Mouse (Mus musculus) urinary bladder, adult 2 months (tissue): ENCODE results near the gene Them5. TPM values are rescaled to one million over a fixed set of nuclear protein-coding genes. Genes with fewer than 3 reads are reported as not detected.
A peak's percentile ranks its signal among the peaks of the same experiment; 100 is the strongest.

ENCODE experiments used
- DNase-seq: peaks from one replicate; pipeline ENCODE4 v3.0.0; 2022; ENCODE audit warnings: low spot score
- polyA plus RNA-seq: library from polyadenylated mRNA; depleted of rRNA; stranded (reverse); fragments of >200 nt; gene quantifications from 2 replicates; pipeline ENCODE4 v1.2.3, GENCODE M21; 2012

Them5 gene
- polyA plus RNA-seq, 1 experiment, result not detected

DNA sequence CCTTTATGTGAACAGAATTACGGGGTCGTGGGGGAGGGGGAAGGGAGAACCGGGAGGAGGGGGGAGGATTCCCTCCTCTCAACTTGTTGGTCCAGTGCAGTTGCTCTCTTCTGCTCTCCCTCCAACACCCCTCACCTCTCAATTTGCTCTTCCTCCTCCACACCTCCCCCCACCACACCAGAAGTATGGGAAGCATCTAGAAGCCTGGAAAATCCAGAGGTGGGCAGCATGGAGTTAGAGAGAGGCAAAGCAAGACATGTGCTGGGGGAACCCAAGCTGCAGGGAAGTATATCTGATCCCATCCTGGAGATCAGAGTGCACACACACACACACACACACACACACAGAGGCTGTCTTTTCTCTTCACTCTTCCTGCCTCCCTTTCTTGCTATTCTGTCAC, 30.1 kb downstream of the Them5 start:
- no peak for DNase-seq

DNA sequence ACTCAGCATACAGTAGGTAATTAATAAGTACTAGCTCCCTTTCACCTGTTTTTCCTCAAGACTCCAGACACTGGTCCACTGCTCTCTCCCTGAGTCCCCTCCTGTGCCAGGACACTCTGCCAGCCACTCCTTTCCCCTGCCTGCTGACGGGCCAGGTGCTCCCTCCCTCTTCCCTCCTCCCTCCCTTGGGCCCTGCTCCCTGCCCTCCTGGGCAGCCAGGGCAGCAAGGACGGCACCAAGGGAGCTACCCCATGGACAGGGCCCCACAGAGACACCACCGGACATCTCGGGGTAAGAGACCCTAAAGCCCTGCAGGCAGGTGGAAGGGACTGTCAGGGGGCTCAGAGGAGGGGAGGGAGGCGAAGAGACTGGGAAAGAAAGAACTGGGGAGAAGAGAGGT, 30.7 kb downstream of the Them5 start, which contains the start of gene Rorc:
TSS of gene Rorc (plus strand) at position 154 of the 400 bp plus-strand sequence.
- peak; percentile 41 for DNase-seq

DNA sequence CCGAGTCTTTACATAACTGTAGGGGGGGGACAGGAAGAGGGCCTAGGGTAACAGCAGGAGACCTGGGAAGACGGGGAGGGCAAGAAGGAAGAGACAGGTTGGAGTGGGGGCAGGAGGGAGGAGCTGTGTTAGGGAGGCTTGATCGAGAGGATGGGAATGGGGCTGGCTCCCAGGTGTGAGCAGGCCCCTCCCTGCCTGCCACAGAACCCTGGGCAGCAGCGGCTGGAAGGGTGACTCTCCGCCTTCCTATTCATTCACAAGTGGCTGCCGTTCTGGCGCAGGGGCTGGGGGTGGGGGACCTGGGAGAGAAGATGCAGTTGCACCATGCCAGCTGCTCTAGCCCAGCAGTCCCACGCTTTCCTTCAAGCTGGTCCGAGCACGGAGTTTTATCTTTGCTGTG, 31.2 kb downstream of the Them5 start:
- DNase-seq, result no peak

DNA sequence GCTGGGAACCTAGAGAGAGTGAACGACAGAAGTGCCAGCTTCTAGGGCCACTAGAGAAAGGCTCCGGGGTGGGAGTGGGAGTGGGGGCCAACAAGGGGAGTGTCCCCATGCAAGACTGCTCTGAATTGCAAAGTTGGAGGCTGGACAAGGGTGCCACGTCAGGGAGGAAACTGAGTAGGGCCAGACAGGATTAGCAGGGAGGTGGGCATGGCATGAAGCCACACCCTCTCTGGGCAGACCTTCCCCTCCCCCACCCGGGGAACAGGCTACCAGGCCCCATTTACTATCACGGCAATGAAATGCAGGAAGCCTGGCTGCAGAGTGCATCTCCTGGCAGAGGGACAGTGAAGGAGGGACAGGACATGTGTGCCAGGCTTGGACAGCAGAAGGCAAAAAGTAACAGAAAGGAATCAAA, 31.7 kb downstream of the Them5 start:
- no peak for DNase-seq

DNA sequence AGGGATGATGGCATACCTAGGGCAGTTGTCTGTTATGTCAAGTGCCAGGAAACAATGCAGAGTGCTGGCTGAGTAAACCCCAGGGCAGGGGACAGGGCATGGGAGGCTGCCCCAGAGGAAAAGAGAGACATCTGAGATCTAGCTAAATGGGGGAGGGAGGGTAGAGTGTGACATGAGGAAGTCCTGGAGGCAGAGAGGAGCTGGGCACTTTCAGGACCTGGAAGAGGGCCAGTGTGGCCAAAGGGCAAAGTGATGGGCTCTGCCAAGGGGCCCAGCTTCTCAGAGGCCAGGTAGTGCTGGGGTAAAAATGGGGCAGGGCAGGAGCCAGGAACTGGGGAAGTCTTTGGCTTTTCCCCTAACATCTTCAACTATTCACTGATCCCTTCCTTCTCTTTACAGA, 32.7 kb downstream of the Them5 start:
- no peak for DNase-seq

DNA sequence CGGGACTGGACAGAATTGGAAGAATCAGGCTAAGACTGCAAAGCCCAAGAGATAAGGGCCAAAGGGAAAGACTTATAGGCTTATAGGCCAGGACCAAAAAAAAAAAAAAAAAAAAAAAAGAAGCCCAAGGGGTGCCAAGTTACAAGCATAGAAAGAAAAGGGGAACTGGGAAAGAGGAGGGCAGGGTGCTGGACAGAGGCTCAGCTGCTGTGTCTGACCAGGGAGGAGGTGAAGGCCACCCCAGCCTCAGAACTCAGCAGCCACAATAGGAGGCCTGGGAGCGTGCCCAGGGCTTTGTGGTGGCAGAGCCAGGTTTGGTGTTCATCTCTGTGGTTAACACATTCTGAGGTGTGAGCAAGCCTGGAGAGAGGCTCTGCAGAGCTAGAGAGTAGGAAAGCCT, 33.2 kb downstream of the Them5 start:
- no peak for DNase-seq

DNA sequence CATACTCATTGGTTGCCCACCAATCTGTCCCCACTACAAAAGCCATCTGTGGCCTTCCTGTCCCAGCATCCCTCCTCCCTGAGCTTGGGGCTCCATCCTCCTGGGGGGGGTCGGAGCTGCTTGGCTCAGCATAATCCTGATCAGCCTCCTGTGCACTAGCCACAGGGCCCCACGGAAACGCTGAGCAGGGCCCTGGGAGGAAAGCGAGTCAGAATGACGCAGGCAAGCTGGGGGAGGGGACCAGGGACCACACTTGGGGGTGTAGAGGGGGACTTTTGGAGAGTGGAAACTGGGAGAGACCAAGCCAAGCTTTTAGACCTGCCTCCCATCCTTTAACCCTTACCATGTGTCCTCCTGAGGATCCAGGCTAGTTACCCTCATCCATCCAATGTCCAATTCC, 34.0 kb downstream of the Them5 start:
- no peak for DNase-seq

DNA sequence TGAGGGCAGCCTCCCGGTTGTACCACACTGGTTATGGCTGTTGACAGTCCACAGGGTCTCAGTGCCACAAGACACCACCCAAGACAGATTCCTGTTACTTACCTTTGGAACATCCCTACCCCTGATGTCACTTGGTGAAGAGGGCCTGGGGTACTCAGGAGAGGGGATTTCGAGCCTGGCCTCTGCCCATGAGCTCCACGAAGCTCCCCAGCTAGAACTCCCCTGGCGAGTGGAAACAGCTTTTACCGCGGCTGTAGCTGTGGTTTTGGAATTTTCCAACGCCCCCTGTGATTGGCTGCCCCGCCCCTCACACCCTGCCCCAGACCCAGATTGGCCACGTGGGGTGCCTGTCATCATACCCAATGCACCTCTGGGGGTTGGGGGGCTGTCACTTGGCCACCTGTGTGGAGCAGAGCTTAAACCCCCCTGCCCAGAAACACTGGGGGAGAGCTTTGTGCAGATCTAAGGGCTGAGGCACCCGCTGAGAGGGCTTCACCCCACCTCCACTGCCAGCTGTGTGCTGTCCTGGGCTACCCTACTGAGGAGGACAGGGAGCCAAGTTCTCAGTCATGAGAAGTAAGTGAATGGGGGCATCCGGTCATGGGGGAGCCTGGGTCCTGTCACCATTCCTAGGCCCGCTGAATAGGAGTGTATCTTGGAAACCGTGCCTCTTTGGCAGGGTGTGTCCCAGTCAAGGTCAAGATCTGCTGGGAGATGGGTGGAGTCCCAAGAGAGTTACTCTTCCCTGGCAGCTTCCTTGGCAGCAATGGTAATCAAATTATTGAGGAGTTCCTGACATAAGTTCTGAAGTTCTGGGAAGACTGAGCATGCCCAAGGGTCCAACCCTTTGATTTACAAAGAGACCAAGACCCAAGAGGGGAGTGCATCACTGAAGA, 35.4 kb downstream of the Them5 start:
- no peak for DNase-seq

DNA sequence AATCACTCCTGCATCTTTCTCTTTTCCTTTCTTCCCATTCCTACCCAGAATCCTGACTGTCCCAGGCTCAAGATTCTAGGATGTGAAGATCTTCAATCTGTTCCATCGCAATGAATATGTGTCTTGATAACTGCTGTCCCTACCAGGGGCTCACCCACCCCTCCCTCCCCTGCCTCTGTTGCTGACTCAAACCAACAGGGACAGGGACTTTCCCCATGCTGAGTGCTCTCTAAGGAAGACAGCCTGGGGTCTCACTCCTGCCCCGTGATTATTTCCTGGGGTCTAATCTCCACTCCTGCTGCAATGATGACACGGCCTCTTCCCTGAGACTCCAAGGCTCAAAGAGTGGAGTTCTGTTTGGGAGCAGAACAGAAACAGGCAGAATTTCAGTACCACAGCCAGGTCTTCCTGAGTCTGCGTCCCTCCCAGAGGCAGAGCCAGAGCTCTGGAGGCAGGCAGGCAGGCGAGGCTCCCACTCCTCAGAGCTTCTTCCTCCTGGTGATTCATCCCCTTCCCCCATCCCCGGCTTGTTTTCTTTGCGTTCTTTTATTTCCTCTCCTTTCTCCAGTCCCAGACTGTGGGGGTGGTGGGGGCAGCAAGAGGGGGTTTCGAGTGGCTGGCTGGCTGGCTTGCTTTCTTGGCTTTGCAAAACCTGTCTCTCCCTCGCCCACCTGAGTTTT, 38.1 kb downstream of the Them5 start:
- DNase-seq, result no peak

DNA sequence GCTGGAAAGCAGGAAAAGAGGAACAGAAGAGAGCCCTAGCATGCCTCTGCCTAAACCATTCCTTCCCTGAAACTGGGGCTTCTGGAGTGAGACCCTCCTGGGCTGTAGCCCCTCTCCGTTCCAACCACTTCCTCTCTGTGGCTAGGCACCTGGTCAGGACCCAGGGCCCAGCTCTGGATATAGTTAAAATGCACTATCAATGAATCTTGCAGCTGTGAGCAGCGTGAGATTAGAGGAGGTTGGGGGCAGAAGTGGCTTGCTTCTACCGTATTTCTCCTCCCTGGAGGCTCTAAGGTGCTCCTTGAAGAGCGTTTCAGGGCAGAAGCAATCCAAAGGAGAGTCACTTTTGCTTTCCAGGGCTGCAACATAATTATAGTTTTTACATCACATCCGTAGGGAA, 40.4 kb downstream of the Them5 start:
- no peak for DNase-seq

DNA sequence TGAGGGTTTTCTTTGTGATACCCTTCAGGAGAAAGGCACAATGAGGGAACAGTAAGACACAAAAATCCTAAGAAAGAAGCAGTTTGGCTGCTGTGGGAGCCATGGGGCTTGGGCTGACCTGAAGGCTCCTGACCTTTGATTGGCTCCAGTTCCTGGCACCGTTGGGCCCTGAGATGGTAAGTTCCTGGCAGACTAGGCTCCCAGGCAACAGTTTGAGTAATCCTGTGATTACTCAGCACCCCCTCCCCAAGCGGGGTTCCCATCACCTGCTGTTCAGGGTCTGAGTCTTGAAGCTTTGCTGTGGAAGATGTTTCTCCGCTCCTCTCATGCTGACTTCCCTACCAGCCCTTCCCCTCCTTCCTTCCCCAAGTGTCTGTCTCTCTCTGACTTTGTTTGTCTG, 41.6 kb downstream of the Them5 start:
- DNase-seq, result no peak

DNA sequence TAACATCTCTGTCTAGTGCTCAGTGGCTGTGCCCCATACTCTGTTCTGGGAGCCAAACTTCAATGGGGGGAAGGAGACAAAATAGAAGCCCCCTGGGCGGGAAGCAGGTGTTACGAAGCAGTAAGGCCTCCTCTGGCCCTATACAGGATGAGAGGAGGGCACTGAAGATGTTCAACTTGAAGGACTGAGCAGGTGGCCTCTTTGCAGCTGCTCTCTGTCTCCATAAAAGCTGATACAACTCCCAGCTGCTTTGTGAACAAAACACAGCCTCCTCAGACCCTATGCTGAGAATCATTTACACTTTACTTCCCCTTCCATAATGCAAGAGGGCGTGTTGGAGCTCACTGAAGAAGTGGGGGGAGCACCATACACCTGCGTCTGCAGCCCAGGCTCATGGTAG, 44.8 kb downstream of the Them5 start:
- DNase-seq, result no peak

DNA sequence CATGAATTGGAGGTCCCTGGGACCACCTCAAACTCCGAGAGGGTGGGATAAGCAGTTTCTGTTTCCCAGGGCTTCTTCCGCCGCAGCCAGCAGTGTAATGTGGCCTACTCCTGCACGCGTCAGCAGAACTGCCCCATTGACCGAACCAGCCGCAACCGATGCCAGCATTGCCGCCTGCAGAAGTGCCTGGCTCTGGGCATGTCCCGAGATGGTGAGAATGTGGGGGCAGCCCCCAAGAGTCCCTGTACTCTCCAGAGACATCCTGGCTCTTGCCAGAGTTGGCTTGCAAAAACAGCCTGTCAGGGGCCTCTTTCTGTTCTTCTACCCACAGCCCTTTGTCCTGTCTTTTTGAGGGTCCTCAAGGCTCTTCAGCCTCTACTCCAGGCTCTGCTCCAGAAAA, 45.5 kb downstream of the Them5 start:
- no peak for DNase-seq

DNA sequence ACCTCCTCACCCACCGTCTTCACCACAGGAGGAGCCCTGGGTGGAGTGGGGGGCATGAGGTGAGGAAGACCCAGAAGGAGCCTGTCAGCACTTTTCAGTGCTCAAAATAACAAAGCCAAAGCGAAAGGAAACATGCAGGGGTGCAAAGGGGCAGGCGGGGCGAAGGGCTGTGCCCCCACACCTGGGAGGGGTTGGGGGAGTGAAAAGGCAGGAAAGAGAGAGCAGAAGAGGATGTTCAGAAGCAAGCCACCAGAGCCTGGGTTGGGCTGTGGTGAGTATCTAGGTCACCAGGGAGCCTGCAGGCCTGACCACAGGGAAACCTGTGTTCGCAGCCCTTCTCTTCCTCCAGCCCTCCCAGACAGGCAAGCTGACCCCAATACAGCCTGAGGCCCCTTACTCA, 46.1 kb downstream of the Them5 start:
- no peak for DNase-seq

DNA sequence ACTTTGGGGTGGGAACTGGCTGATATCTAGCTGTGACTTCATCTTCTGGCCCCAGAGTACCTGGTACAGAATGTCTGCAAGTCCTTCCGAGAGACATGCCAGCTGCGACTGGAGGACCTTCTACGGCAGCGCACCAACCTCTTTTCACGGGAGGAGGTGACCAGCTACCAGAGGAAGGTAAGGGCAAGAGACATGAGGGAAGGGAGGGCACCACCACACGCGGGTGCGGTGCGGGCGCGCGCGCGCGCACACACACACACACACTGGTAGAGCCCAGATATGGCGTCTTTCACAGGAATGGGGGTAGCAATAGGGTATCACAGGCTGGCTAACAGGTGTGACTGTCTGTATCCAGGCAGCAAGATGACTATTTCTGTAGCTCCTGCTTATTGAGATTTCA, 47.5 kb downstream of the Them5 start:
- DNase-seq, result no peak

DNA sequence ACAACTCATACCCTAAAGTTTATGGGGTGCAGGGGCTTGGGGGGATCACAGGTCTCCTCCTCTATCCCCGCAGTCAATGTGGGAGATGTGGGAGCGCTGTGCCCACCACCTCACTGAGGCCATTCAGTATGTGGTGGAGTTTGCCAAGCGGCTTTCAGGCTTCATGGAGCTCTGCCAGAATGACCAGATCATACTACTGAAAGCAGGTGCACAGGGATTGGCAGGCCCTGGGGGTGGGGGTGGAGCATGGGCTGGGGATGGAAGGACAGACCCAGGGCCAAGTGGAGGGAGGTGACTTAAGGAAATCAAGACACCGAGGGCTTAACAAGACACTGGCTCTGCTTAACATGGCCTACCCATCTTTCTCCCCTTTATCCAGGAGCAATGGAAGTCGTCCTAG, 49.1 kb downstream of the Them5 start:
- no peak for DNase-seq

DNA sequence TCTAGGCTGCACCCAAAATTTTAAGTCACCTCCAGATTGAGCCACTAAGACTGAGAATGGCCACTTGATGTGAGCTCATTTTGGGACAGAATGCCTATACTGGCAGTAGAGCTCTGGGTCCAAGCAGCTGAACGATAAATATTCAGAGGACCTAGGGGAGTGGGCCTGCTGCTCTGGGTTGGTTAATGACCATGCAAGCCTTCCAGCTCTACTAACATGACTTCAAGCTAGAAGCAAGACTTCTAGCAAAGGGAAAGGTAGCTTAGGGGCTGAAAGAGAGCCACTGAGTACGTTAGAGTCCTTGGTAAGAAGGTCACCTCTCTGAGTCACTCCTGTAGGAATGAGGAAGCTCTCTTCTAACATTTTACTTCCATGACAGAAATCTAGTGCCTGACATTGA, 50.2 kb downstream of the Them5 start:
- no peak for DNase-seq

DNA sequence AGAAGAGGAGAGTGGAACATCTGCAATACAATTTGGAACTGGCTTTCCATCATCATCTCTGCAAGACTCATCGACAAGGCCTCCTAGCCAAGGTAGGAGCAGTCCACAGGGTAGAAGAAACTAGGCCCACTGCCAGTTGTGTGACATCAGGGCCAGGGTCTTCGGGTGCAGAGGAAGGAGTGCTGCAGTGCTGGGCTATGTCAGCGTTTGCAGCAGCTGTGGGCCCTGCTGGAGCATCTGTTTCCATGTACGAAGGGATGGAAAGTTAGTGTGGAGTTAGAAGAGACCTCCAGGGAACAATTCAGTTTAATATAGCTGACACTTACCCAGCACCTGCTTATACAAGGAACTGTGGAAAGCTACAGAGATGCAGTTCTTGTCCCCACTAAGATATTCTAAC, 51.1 kb downstream of the Them5 start:
- DNase-seq, result peak; percentile 10

DNA sequence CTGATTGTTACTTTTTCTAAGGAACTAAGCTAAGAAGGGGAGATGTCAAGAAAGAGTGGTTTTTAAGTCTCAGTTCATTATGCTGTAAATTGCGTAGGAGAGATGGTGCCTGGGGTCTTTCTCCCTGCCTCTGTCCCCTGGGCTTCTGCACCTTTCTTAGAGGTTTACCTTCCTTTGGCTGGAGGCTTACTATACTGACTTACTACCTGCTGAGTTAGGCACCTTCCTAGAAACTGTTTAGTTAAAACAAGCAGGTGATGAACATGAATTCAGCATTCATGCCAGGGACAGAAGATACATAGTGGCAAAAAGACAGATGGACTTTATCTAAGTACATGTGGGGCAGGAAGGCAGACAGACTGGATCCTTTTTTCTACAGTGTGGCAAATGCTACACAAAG, 54.4 kb downstream of the Them5 start:
- DNase-seq, result no peak

DNA sequence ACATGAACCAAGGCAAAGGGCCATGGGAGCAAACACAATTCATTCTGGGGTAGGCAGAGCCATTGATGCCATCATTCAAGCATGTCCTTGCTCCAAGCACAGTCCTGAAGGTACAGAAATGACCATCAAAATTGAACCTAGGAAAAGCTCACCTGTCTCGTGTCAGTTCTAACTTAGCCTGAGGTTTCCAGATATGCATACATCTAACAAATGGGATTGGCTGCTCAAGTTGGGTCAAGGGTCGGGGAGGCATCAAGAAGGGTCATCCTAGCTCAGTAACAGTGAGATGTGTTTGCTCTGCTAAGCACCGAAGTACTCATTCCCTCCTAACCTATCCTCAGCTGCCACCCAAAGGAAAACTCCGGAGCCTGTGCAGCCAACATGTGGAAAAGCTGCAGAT, 55.0 kb downstream of the Them5 start:
- DNase-seq, result no peak
